Mouse (Mus musculus) MEL (cell line): Measurements from ENCODE around the gene Chkb. TPM values are rescaled to one million over a fixed set of nuclear protein-coding genes. Genes with fewer than 3 reads are reported as not detected.

ENCODE experiments used
- DNase-seq: peaks from one replicate; pipeline ENCODE4 v3.0.0; 2011; ENCODE audit warnings: low read depth, low spot score
- H3K27ac ChIP-seq: 2 replicates; pipeline ENCODE4 v1.5.1; 2012; ENCODE audit warnings: low read depth, mild to moderate bottlenecking, control low read depth, low read length, moderate library complexity; ENCODE audit not compliant: control insufficient read depth
- H3K27me3 ChIP-seq, 2 experiments: fragments of 150-350 bp in 1 of 2; sonication (generic) in 1 of 2; 2 replicates each; pipeline ENCODE4 v1.6.1; 2012; ENCODE audit warnings: low read length in 2 of 2, mild to moderate bottlenecking in 2 of 2, improper control_type of control experiment in 1 of 2, moderate library complexity in 1 of 2; ENCODE audit not compliant: insufficient read depth in 2 of 2, control insufficient read depth in 1 of 2
- H3K36me3 ChIP-seq, 2 experiments: 2 replicates each; pipeline ENCODE4 v1.6.1; 2012 to 2014; ENCODE audit warnings: low read length in 2 of 2, improper control_type of control experiment in 1 of 2, inconsistent platforms in 1 of 2, mild to moderate bottlenecking in 1 of 2; ENCODE audit not compliant: insufficient read depth in 2 of 2, control insufficient read depth in 1 of 2
- H3K4me1 ChIP-seq, 2 experiments: fragments of 150-350 bp in 1 of 2; sonication (generic) in 1 of 2; 2 replicates each; pipeline ENCODE4 v1.6.1; 2012; ENCODE audit warnings: low read length in 2 of 2, improper control_type of control experiment in 1 of 2, mild to moderate bottlenecking in 1 of 2; ENCODE audit not compliant: insufficient read depth in 2 of 2, control insufficient read depth in 1 of 2
- H3K4me3 ChIP-seq, 2 experiments: fragments of 150-350 bp in 1 of 2; sonication (generic) in 1 of 2; 2 replicates each; pipeline ENCODE4 v1.5.1; 2012; ENCODE audit warnings: low read depth in 2 of 2, low read length in 2 of 2, mild to moderate bottlenecking in 2 of 2, moderate library complexity in 2 of 2, control low read depth in 1 of 2, improper control_type of control experiment in 1 of 2; ENCODE audit not compliant: control insufficient read depth in 1 of 2, insufficient read depth in 1 of 2
- H3K79me2 ChIP-seq: 2 replicates; pipeline ENCODE4 v1.6.1; 2012; ENCODE audit warnings: mild to moderate bottlenecking, low read length, moderate library complexity; ENCODE audit not compliant: control insufficient read depth, poor library complexity, insufficient read depth
- H3K9ac ChIP-seq: 2 replicates; pipeline ENCODE4 v1.6.1; 2012; ENCODE audit warnings: low read depth, mild to moderate bottlenecking, control low read depth, low read length, moderate library complexity; ENCODE audit not compliant: control insufficient read depth, poor library complexity, severe bottlenecking
- H3K9me3 ChIP-seq: fragments of 150-350 bp; sonication (generic); replicated peaks from 2 replicates; pipeline ENCODE4 v1.6.1; 2012; ENCODE audit warnings: mild to moderate bottlenecking, low read length, improper control_type of control experiment, moderate library complexity; ENCODE audit not compliant: insufficient read depth
- CTCF ChIP-seq, 3 experiments: IDR thresholded peaks in 2 of 3; conservative IDR thresholded peaks in 1 of 3; 2 replicates each; pipeline ENCODE4 v1.5.1; 2011 to 2012; ENCODE audit warnings: low read length in 3 of 3, low read depth in 2 of 3, mild to moderate bottlenecking in 2 of 3, improper control_type of control experiment in 1 of 3, inconsistent platforms in 1 of 3, mixed read lengths in 1 of 3, moderate library complexity in 1 of 3; ENCODE audit not compliant: control insufficient read depth in 1 of 3, insufficient read depth in 1 of 3, poor library complexity in 1 of 3, severe bottlenecking in 1 of 3
- E2F4 ChIP-seq: IDR thresholded peaks from 2 replicates; pipeline ENCODE4 v1.6.1; 2011; ENCODE audit warnings: low read depth, low read length, improper control_type of control experiment, borderline replicate concordance
- GATA1 ChIP-seq: IDR thresholded peaks from 2 replicates; pipeline ENCODE4 v1.6.1; 2011; ENCODE audit warnings: low read depth, low read length, improper control_type of control experiment
- JUND ChIP-seq: IDR thresholded peaks from 2 replicates; pipeline ENCODE4 v1.6.1; 2011; ENCODE audit warnings: low read depth, mild to moderate bottlenecking, improper control_type of control experiment, low read length
- MAZ ChIP-seq: IDR thresholded peaks from 2 replicates; pipeline ENCODE4 v1.6.1; 2012; ENCODE audit warnings: low read depth, mild to moderate bottlenecking, inconsistent platforms, low read length, improper control_type of control experiment
- MEF2A ChIP-seq: IDR thresholded peaks from 2 replicates; pipeline ENCODE4 v1.6.1; 2014; ENCODE audit warnings: low read depth, mild to moderate bottlenecking, inconsistent platforms, low read length, improper control_type of control experiment; ENCODE audit not compliant: poor library complexity, insufficient replicate concordance, severe bottlenecking; ENCODE audit errors: extremely low read depth
- MXI1 ChIP-seq: IDR thresholded peaks from 2 replicates; pipeline ENCODE4 v1.6.1; 2011; ENCODE audit warnings: mild to moderate bottlenecking, low read depth, low read length, improper control_type of control experiment
- RAD21 ChIP-seq: IDR thresholded peaks from 2 replicates; pipeline ENCODE4 v1.6.1; 2011; ENCODE audit warnings: mild to moderate bottlenecking, low read depth, low read length, improper control_type of control experiment
- RCOR1 ChIP-seq: IDR thresholded peaks from 2 replicates; pipeline ENCODE4 v1.6.1; 2012; ENCODE audit warnings: low read depth, mild to moderate bottlenecking, inconsistent platforms, low read length, improper control_type of control experiment
- SIN3A ChIP-seq: IDR thresholded peaks from 2 replicates; pipeline ENCODE4 v1.6.1; 2012; ENCODE audit warnings: low read length, improper control_type of control experiment, inconsistent platforms
- TAL1 ChIP-seq: IDR thresholded peaks from 2 replicates; pipeline ENCODE4 v1.6.1; 2012; ENCODE audit warnings: mild to moderate bottlenecking, inconsistent platforms, low read length, moderate library complexity, mixed read lengths
- ZKSCAN1 ChIP-seq: IDR thresholded peaks from 2 replicates; pipeline ENCODE4 v1.6.1; 2012; ENCODE audit warnings: low read depth, mild to moderate bottlenecking, inconsistent platforms, low read length, improper control_type of control experiment, moderate library complexity
- polyA plus RNA-seq, 2 experiments: library from polyadenylated mRNA; stranded (reverse) in 1 of 2; unstranded in 1 of 2; fragments of >175 nt in 1 of 2; fragments of >200 nt in 1 of 2; gene quantifications; 2 replicates each; pipeline versions ENCODE4 v1.2.1 to v1.2.4; 2012; ENCODE audit warnings: low replicate concordance in 2 of 2, low read depth in 1 of 2; ENCODE audit not compliant: insufficient read length in 2 of 2, insufficient read depth in 1 of 2, missing spikeins in 1 of 2
- total RNA-seq: library from RNA; depleted of rRNA; stranded (reverse); fragments of 300-350 nt; gene quantifications from 2 replicates; pipeline ENCODE4 v1.2.3, GENCODE M21; 2012

Chkb gene
- total and polyA plus RNA-seq, 3 experiments: 19.3 to 51.3 TPM; not detected in 1

DNA sequence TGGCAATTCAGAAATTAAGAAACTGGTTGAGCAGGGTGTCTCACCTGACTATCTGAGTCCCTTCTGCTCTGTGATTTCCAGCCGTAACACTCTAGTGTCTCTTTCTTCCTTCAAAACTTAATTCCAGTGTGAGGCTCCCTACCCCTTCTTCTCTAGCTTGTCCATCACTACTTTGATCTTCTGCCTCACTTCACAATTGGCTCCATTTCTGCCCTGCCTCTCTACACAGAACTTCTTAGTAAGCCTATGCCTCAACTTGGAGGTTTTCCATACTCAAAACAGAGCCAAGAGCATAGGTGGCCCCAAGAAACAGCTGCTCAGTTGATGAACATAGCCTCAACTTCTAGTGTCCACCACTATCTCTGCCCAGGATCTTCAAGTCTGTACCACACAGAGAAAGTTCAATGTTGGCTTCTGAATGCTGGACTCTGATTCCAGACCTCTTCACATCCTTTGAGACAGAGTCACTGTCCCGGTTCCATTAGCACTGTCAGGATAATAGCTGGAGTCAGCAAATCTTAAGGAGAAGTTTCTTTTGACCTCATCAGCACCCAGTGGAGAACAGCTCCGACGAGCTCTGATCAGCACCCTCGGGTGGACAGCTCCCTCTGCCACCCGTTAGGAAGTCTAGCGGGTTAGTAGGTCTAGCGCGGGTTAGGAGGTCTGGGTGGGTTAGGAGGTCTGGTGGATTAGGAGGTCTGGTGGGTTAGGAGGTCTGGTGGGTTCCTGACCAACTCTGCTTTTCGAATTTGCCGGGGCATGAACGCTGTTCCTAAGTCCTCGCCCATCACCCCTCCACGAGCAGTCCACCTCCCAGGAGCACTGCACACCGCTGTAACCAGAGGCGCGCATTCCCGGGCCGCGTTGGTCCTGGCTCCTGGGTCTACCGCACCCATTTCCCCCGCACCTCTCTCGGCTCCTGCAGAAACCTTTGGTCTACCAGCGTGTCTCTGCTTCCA, 23.5 kb upstream of the Chkb start:
- Histone ChIP-seq H3K36me3 (no peaks in the 10 kb centered on the region), H3K27me3 (peaks cover 2 to 6% of the 10 kb centered on the region in 2 experiments; a peak in 3 of 4 replicates), H3K9ac (no peak overlapping the region), H3K4me1 (no peaks in the 10 kb centered on the region)
- peak; percentile 76 for DNase-seq
- TF ChIP-seq SIN3A (peak; percentile 98), RCOR1 (no peak), MXI1 (peak; percentile 84), GATA1 (0 out of 2 replicates have a peak, but pooled peaks have one; percentile 25)
- TF ChIP-seq, all 39 proteins: peak for 3
- H3K4me3 ChIP-seq: no peak overlapping the region
- no peaks in the 10 kb centered on the region for H3K79me2 ChIP-seq
- H3K27ac ChIP-seq: no peak overlapping the region
- H3K9me3 ChIP-seq: no peaks in the 10 kb centered on the region

DNA sequence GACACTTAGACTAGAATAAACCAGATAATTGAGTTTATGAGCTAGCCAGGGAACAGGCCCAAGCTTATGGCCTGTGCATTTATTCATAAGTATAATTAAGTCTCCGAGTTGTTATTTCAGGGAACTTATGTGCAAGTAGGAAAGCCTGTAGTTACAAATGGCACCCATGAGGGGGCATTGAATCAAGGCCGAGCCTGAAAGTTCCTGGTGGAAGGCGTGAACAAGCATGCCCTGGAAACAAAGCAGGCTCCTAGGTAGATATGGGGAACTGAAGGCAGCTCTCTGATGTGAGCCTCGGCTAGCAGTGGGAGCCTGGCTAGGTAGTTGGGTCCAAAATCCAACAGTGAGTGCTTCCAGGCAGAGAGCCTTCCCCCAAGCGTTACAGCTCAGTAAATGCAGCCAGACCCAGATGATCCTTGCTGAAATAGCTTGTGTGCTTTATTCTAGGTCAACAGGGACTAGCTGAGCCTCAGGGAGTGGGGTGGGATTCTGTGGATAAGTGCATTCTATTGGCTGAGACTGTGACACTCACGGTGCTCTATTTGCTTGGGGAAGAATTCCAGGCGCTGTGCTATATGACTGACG, 12.9 kb upstream of the Chkb start:
- no peaks in the 10 kb centered on the region for H3K9me3 ChIP-seq
- H3K4me1 ChIP-seq: no peaks in the 10 kb centered on the region
- no peak overlapping the region for H3K9ac ChIP-seq
- no peak overlapping the region for H3K4me3 ChIP-seq
- TF ChIP-seq CTCF (IDR thresholded peaks at IDR 0.05 in 2 of 3, conservative IDR thresholded peaks at IDR 0.05 in 1 of 3; ENCODE audit: control insufficient read depth in 1 of 3, insufficient read depth in 1 of 3, low read depth in 2 of 3, low read length in 3 of 3, poor library complexity in 1 of 3, severe bottlenecking in 1 of 3) (peak in 2 of 3 experiments; percentile 15 to 19; a peak in 1 of 6 replicates), SIN3A (no peak)
- H3K27me3 ChIP-seq: peaks cover 6 to 8% of the 10 kb centered on the region in 2 experiments
- H3K79me2 ChIP-seq: no peaks in the 10 kb centered on the region
- H3K36me3 ChIP-seq: no peaks in the 10 kb centered on the region
- no peak overlapping the region for H3K27ac ChIP-seq
- peak; percentile 37 for DNase-seq

- Histone ChIP-seq H3K36me3 (peaks cover 0 to 3% of the 10 kb centered on the region in 2 experiments; a peak in 1 of 4 replicates), H3K9ac (no peak overlapping the region), H3K4me1 (0 out of 4 replicates have a peak, but pooled peaks cover 0 to 4% of the 10 kb centered on the region in 2 experiments), H3K79me2 (no peaks in the 10 kb centered on the region), H3K27ac (no peak overlapping the region), H3K4me3 (no peak overlapping the region), H3K27me3 (peaks cover 0 to 2% of the 10 kb centered on the region in 2 experiments; a peak in 2 of 4 replicates), H3K9me3 (no peaks in the 10 kb centered on the region)
- TF ChIP-seq RCOR1 (no peak), MAZ (no peak), ZKSCAN1 (no peak), JUND (no peak), MEF2A (no peak), RAD21 (no peak), GATA1 (no peak), E2F4 (no peak), TAL1 (no peak)
- DNase-seq: no peak
These were observed 6.2 kb upstream of the Chkb start for GRCm38 (mm10) chr15:89435878-89436277.
